Mouse (Mus musculus) brain, adult 2 months (tissue): ENCODE data around the gene 4930442H23Rik.

Experiments used
- DNase-seq: peaks from one replicate; pipeline ENCODE4 v3.0.0; 2011; ENCODE audit warnings: low read depth, low spot score

Gene 4930442H23Rik

GRCm38 (mm10) chr10:81145778-81146177 lies 37.9 kb downstream of the 4930442H23Rik start:
- DNase-seq, result no peak

GRCm38 (mm10) chr10:81145307-81145706 lies 38.3 kb downstream of the 4930442H23Rik start:
- DNase-seq, result no peak

GRCm38 (mm10) chr10:81144667-81145066 lies 39.0 kb downstream of the 4930442H23Rik start:
- DNase-seq, result no peak

GRCm38 (mm10) chr10:81143845-81144437 lies 39.7 kb downstream of the 4930442H23Rik start:
- no peak for DNase-seq

GRCm38 (mm10) chr10:81143157-81143633 lies 40.5 kb downstream of the 4930442H23Rik start:
- DNase-seq, result peak; percentile 66

- peak; percentile 65 for DNase-seq
These were observed 41.1 kb downstream of the 4930442H23Rik start for GRCm38 (mm10) chr10:81142551-81142981.

- no peak for DNase-seq
These were observed 42.0 kb downstream of the 4930442H23Rik start for GRCm38 (mm10) chr10:81141455-81142210.

GRCm38 (mm10) chr10:81140717-81141454 lies 42.8 kb downstream of the 4930442H23Rik start:
- DNase-seq, result no peak

- peak; percentile 65 for DNase-seq
These were observed 43.6 kb downstream of the 4930442H23Rik start for GRCm38 (mm10) chr10:81140005-81140404.

GRCm38 (mm10) chr10:81139529-81139846 lies 44.2 kb downstream of the 4930442H23Rik start:
- DNase-seq, result no peak

- no peak for DNase-seq
These were observed 44.7 kb downstream of the 4930442H23Rik start for GRCm38 (mm10) chr10:81138821-81139528.

- DNase-seq, result peak; percentile 76
These were observed 45.4 kb downstream of the 4930442H23Rik start for GRCm38 (mm10) chr10:81138131-81138782.

- peak; percentile 100 for DNase-seq
These were observed 46.2 kb downstream of the 4930442H23Rik start for GRCm38 (mm10) chr10:81137252-81138130.

- DNase-seq, result peak; percentile 82
These were observed 46.9 kb downstream of the 4930442H23Rik start for GRCm38 (mm10) chr10:81136706-81137231.

- peak; percentile 91 for DNase-seq
These were observed 47.6 kb downstream of the 4930442H23Rik start for GRCm38 (mm10) chr10:81135831-81136705.

GRCm38 (mm10) chr10:81134966-81135681 lies 48.5 kb downstream of the 4930442H23Rik start, which contains the start of gene Zbtb7a:
Gene Zbtb7a (plus strand): TSS chr10:81135220.
- DNase-seq, result peak; percentile 58

GRCm38 (mm10) chr10:81134181-81134587 lies 49.5 kb downstream of the 4930442H23Rik start:
- DNase-seq, result peak; percentile 57
